Mouse (Mus musculus): ENCODE data around the gene Macrod2.

Gene Macrod2

DNA sequence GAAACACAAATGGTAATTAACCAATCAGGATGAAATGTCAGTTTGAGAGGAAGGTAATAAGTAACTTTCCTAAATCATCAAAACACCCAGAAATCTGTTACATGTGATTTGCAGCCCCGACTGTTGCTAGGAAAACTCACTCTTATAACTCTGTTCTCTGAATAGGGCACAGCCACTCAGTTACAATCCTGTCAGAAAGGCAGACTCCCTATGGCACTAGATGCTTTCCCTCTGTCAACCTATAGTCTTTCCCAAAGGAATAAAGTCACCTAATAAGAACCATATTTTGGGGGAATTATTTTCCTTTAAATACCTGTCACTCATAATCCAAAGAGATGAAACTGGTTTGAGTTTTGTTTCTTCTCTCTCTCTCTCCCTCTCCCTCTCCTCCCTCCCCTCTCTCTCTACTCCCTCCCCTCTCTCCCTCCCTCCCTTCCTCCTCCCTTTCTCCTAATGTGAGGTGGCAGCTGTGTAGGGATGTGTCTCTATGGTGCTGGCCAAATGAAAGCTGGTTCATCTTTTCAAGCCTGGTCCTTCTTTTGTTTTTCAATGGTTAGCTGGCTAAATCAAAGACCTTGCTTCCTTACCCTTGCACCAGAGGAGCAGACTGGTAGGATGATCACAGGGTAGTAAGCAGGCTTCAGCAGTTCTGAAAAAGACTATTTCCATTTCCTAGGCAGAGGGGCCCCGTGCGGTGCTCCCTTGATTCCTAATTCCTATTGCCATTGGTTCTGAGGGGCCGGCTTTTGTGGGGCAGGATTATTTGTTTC lies 661.8 kb downstream of the Macrod2 start:
- no peak for DNase-seq (ENCODE audit: low read depth, low spot score)

DNA sequence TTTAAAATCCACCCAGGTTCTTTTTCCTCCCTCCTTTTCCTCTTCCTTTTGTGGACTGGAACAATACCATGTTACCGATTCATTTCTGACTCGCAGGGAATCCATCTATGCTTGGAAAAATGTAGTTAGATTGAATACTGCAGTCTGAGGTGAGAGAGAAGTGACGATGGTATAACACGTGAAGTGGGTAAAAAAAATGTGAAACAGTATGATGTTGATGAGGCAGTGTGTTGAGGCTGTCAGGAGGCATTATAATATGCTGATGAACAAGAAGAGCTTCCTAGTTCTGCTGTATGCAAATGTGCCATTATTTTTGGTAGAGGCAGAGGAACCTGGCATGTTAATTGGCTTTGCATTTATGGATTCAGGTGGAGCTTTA lies 662.3 kb downstream of the Macrod2 start:
- no peak for DNase-seq (ENCODE audit: low read depth, low spot score)

DNA sequence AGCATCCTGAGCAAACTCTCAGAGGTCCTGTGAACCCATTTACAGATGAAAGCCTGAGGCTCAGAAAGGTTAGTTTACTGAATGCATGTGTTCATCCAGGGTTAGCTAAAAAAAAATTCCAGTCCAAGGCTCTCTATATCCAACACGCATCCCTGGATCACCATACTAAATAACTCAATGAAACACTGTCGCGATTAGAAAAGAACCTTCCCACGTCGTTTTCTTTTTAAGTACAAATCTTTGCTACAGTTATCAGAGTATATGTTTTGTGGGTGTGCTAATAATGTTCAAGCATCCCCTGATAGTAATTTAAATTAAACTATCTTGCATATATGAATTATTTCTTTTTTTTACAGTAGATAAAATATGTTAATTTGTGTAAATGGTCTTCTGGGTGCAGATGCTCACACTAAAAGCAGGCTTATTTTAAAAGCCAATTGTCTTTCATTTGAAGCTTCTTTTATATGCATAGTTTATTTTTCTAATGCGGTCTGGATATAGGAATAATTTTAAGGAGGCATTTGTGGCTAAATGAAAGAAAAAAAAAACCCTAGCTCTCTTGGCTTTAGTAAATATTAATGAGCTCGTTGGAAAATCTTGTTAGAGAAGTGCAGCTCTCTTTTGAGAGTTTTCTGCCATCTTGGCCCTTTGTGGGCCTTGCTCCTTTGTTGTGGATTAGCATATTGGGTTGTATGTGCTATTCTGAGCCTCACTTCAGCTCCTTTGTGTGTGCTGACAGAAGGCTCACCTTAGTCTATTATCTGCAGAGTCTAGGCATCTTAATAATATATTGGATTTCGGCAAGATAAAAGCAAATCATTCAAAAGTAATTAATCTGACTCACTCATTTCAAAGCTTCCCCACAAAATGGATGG lies 679.1 kb downstream of the Macrod2 start:
- DNase-seq (ENCODE audit: low read depth, low spot score): no peak

DNA sequence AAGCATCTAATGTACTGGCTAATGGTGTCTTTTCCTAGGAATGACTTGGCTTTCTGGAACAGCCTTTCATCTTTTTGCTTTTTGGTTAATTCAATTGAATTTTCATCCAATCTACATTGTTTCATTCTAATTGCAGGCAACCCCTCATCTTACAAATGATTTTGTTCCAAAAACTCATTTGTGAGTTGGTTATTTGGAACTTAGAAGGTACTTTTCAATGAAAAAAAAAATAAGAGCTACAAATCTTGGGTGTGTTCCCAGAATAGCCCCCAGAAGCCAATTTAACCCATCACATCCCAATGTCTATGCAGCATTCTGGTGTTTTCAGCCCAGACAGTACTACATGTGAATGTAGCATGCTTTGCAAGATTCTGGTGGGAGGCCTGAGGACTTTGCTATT lies 683.1 kb downstream of the Macrod2 start:
- no peak for DNase-seq (ENCODE audit: low read depth, low spot score)

DNA sequence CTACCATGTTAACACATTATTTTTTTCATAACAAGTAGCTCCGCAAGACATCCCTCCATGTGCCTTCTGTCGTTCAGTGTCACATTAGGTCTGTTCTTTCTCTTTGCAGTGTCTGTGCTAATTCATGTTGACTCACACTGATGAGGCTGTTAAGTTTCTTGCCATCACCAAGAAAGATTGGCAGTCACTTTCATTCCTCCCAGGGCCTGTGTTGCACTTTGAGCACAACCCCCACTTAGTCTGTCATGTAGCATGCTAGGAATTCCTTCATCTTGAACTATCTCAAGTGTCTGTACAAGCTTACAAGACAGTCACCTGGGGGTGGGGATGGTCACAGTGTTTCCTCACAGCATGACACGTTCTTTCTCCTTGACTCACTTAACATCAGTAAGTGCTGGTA lies 696.2 kb downstream of the Macrod2 start:
- DNase-seq (ENCODE audit: low read depth, low spot score): no peak

DNA sequence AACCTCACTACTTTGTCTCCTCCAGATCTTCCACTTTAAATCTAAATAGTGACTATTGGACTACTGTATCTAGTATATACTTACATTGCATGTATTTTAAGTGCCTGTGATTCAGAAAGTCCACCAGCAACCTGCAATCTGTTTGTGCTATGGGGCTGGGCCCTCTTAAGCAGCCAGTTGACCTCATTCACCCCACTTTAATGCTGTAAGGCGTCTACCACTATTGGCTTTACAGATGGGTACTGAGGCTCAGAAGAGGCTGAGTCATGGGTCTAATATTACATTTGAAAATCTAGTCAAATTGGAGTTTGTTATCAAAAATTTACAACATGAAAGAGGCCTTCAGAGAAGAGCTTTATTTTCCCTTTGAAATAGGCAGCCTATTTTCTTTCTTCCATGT lies 722.5 kb downstream of the Macrod2 start:
- no peak for DNase-seq (ENCODE audit: low read depth, low spot score)

DNA sequence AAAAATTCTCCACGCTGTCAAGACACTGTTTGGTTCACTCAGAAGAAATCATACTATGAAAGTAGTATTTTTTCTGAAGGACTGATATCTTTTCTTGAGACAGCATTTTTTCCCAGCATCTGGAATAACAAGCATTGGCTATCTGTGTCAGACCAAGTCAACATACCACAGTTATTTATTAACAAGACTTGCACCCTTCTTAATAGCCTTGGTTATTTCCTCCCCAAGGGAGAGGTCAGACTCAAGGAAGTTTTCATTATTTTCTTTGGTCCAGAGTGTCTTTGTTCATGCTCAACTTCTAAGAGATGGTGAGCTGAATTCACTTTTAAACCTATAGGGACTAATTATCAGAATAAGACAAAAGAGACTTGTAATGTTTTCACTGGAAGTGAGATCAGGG lies 728.8 kb downstream of the Macrod2 start:
- DNase-seq (ENCODE audit: low read depth, low spot score): no peak

DNA sequence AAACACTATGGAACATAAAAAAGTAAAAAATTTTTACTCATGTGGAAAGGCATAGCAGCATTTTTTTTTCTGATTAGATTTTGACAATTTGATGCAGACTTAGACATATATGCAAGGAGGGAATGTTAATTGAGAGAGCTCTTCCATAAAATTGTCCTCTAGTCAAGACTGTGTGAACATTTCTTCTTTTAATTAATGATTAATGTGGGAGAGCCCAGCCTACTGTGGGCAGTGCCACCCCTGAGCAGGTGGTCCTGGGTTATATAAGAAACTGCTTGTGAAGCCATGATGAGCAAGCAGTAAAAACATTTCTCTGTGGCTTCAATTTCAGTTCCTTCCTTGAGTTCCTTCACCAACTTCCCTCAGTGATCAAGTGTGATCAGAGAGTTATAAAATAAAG lies 730.5 kb downstream of the Macrod2 start:
- DNase-seq (ENCODE audit: low read depth, low spot score): no peak

DNA sequence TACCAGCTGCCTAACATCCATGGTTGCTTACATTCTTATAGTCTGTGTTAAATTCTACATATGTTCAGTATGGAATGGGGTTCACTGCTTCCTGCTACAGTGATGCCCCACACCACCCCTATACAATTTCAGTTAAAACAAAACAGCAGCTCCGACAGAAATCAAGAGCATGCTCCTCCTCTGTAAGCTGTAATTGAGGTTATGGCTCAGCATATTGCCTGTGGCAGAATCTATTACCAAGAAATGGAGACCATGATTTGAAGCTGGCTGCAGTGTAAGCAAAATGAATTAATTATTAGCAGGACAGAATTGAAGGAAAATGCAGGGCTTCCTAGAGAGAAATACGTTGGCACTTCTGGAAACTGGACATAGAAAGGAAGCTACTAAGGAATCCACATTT lies 747.2 kb downstream of the Macrod2 start:
- DNase-seq (ENCODE audit: low read depth, low spot score): no peak

DNA sequence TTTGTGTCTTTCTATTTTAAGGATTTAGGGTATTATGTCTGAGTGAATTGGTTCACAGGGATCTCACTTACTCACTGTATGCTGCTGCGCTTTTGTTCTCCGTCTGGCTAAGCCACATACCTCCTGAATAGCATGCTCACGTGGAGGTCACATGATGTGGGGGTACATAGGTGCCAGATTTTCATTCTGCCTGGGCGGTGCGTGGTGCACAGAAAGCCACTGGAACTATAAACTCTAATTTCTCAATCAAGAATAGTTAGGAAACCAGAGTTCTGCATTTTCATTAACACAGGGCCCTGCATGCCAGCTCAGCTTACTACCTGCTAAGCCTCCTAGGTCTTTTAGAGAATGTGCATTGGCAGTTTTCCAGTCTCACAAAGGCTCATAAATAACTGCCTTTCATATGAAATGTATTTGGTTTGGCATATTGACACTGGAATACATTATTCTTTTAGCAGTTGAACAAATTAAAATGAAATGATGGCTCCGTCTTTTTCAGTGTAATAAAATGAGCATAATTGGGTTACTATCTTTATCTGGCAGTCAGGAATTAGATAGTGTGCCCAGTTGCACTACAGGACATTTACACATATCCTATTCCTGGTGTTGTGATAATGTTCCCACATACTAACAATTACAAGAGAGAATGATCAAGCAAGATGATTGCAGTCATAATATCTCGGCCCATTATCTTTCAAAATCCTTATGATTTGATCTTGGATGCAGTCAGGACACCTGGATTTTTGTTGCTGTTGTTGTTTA lies 757.1 kb downstream of the Macrod2 start:
- no peak for DNase-seq (ENCODE audit: low read depth, low spot score)

DNA sequence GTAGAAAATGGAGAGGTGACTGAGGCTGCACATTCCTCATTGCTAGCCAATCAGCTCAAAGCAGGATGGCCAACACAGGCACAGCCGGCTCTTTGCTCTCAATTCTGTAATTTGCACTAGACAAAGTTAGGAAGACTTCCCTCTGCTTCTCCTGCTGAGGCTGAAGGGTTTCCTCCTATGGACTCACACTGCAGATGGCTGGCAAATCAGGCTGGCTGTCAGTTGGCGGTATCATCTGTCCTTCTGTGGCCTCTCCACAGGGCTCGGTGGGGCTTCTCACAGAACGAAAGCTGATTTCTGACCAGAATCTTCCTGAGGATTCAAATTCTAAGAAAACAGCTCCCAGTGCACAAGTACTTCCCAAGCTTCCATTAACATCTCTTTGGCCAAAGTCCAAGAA lies 760.9 kb downstream of the Macrod2 start:
- DNase-seq (ENCODE audit: low read depth, low spot score): no peak

DNA sequence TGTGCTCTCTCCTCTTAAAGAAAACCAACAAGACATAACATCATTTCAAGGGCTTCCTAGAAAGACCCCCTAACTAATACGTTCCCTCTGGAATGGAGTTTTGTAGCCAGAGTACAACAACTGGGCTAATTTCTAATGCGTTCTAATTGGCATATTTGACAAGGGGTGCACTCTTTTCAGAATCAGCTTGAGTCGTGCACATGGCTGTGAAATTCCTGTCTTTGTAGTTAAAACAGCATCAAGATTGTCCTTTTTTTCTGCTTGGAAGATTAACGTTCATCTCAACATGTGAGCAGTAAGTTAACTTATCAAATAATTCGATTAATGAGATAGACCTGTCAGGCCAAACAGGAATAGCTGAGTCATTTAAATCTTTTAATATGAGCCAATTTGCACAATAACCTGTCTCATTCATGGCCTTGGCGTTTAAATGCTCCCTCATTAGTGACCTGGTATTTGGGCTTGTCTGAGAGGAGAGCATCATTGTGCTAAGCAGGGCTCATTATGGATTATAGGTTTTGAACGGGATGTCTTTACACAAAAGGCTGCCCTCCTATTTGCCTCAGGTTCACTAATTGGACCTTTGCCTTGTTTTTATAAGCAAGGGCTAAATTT lies 762.0 kb downstream of the Macrod2 start:
- DNase-seq (ENCODE audit: low read depth, low spot score): no peak

DNA sequence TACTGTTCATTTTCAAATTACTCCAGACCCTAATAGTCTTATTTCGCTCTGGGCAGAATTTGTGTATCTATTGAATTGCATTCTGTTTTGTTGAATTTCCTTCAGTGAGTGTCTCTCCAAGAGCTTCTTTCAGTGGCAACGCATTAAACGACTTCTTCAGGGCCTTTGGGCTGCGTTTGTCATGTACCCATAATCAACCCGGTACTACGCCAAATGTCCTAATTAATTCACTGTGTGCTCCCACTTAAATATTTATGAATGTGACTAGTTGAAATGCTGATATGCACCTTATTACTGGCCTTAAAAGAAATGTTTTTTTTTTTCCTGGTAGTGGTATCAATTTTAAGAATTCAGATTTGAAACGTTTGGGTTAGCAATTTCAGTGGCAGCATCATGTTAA lies 763.1 kb downstream of the Macrod2 start:
- DNase-seq (ENCODE audit: low read depth, low spot score): no peak

DNA sequence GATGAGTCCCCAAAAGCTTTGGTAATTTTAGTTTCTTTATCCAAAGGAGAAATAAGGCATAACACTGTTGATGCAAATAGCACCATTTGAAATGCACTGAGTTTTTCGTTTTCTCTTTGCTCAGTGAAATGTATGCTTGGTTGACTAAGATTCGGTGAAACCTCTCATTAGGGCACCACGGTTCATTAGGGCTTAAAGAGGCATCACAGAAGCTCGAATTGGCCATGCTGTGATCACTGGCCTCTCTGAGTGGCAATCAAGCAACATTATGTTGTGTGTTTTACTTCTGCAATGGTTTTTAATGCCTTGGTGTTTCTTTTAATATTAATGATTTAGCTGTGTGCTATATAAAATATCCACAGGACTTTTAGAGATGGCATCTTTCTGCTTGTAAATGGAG lies 768.8 kb downstream of the Macrod2 start:
- no peak for DNase-seq (ENCODE audit: low read depth, low spot score)

DNA sequence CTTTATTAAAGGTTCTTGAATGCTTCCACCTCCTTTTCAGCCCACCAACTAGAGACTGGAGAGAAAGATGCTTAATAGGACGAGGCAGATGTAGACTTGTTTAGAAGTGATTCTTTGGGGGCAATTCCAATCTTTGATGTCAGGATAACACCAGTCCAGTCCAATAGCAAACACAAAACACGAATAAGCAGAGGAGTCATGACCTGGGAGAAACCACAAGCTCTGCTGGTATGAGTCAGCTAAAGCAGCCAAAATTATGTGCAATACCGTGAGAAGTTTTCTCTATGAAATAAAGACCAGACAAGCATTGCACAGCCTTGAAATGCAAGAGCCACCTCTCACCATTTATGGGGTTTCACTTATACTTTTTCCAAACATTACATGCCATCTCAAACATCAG lies 774.5 kb downstream of the Macrod2 start:
- DNase-seq (ENCODE audit: low read depth, low spot score): no peak

DNA sequence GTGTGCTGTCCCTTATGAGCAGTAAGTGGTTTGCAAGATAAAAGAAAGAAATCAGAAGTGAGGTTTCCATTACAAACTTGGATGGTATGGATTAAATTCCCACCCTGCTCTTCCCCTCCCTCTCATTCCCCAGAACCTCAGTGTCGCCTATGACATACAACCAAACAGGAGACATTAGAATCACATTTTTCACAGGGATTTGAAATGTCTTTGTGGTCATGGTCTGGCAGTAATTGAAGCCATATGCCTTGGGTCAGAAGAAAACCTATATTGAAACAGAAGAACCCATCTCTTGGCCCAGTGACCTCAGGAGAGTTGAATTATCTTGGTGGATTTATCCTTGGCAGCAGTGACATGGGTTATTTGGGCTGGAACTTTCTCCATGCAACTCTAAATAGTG lies 778.1 kb downstream of the Macrod2 start:
- no peak for DNase-seq (ENCODE audit: low read depth, low spot score)

DNA sequence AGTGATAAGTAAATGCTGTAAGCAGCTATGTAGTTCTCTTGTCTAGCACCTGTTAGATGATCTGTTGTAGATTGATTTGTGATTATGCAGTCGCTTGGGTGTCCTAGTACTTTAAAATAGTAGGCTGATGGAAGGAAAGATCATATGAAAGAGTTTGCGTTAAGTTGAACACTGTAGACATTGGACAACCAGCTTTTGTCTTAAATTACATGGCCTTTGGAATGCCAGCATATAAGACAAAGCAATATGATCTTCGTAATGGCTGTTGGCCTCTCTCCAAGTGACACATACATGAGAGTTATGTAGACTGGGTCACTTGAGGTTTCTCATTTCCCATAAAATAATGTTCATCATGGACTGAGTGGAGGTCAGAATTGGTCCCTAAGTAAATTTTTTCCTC lies 778.5 kb downstream of the Macrod2 start:
- no peak for DNase-seq (ENCODE audit: low read depth, low spot score)

DNA sequence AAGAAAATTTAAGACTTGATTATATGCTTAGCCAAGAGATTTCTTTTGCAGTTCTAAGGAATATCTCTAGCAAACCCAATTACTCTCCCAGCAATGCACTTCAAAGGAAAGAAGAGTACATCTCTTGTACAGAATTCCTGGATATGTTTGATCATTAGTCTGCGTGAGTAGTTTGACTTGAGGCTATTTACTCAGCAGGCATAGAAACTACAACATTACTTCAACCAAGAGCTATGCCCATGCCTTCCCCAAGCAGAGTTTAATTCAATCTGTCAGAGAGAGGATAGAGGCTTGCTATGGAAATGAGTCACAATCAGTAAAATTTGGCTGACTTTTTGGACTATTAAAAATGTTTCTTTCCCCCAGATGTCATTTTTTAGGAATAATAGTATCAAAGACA lies 785.5 kb downstream of the Macrod2 start:
- no peak for DNase-seq (ENCODE audit: low read depth, low spot score)

DNA sequence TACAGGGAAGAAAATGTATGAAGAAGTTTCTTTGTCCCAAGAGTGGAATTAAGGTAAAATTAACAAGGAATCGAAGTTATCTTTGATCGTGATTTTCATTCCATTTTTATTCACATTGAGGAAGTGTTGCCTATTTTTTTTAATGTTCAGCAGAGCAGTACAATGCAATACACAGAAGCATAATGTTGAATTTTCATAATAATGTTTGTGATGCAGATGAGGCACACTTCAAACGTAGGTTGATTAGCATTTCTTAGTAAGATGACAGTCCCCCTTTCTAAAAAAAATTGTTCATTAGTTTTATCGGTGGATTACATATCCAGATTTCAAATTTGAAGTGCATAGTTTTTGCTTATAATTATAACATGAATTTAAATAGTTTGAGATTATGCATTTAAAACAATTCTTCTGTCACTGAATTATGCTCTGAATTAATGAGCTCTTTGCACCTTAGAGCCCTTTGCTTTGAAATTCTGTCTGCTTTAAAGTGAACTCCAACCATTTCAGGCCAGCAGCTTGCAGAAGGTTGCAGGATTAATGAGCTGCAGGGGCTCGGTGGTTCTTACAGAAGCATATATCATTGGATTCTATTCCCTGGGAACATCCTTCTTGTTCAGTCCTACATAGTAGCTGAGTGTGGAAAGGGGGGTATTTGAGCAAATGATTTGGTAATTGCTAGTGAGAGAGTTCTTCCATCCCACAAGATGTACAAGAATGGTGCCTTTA lies 787.1 kb downstream of the Macrod2 start:
- DNase-seq (ENCODE audit: low read depth, low spot score): no peak

DNA sequence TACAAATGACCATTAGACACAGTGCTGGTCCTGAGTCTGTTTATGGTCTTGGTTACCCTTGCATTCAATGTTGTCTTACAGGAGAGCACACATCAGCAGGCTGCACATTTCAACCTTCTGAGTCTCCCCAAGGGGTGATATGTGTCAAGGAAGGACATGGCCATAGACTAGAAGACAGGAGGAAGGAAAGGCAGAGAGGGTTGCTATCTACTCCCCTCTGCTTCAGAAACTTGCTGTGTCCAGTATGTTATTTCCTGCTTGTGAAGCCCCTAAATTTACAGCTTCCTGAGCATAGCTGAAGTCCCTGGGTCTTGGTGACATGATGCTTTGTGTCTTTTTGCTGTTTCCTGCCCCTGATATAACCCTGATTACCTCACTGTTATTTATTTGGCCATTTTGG lies 799.4 kb downstream of the Macrod2 start:
- no peak for DNase-seq (ENCODE audit: low read depth, low spot score)

DNA sequence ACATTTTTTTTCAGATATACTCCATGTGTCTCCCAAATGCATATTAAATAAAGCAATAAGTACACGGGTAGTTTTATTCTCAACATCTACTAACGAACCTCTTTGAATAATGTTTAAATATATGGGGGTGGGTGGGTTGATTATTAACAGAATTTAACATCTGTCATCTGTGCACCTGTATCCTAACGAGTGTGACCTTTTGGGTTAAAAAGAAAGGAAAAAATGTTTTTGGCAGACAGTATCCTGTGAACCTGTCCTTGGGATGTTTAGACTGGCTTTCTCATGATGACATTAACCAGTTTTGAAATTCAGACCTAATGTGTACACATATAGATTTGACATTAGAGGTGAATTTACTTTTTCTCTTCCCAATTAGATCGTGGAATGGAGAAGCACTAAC lies 805.4 kb downstream of the Macrod2 start:
- no peak for DNase-seq (ENCODE audit: low read depth, low spot score)

All from retina, postnatal 7 days (tissue).